Mouse (Mus musculus) ovary, postnatal 14 days (tissue): ENCODE results near the gene Plxnc1.

Source experiments
- DNase-seq: peaks from one replicate; pipeline ENCODE4 v3.0.0; 2022; ENCODE audit warnings: low spot score

Gene Plxnc1

DNA sequence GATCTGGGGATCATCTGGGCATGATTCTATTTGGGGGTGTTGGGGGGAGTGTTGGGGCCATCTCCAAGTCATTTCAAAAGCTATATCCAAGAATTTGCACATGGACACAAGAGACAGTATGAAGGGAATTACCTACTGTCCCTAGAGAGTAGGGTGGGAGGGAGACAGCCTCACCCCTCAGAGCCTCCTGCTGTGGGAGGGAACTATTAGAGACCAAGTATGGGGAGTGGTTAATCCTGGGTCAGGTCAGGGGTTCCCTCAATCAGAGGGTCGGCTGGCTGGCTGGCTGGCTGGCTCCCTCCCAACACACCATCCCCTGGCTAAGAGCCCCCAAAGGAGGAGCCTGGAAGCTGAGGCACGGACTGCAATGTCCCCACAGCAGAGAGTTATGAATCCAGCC, 24.7 kb downstream of the Plxnc1 start:
- DNase-seq = no peak

DNA sequence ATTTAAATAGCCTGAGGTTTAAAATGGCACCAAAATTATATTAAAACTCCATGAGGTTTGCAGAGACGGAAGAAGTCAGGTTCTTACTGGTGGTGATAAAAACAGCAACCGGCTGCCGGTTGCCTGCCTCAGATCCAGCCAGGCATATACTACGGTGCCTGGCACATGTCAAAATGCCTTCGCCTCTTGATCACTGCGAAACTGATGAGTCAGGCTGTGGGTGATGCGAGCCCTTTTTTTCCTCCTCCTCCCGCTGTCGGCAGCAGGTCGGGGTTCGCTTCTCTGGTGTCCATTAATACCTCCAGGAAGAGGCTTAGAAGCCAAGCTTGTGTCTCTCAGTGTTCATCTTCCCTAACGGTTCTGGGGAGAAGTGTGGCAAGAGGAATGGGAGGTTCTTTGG, 25.1 kb downstream of the Plxnc1 start:
- DNase-seq = no peak

DNA sequence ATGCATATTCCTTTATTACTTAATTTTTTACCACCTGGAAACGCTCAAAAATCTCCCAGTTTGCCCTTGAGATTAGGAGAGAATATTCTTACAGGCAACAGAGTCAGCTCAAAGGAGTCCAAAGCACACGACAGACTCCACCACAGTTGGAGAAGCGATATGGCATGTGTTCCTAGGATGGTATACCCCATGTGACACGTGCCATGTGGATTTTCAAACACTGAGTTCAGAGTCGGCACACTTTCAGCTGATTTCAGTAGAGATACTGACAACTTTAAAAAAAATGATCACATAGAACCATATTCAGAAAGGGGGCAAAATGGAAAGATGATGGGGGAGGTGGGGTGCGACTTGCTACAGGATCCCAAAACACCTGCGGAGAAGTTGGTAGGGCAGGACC, 26.0 kb downstream of the Plxnc1 start:
- DNase-seq = no peak

DNA sequence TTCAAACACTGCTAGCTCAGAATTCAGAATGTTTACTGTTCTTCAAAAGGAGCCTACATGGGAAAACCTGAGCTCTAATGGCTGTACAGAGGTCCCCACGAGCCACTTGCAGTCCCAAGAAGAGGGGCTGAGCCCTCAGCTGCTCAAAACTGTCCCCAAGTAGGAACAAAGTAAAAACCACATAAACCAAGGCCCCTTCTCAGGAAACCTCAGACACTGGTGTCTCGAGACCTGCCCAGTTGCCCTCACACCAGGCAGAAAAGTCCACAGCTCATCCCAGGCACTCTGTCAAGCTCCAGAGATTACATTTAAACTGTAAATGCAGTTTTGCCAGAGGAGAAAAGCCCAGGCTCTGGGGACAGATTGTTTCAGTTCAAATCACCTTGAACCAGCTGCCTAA, 26.6 kb downstream of the Plxnc1 start:
- DNase-seq = no peak

DNA sequence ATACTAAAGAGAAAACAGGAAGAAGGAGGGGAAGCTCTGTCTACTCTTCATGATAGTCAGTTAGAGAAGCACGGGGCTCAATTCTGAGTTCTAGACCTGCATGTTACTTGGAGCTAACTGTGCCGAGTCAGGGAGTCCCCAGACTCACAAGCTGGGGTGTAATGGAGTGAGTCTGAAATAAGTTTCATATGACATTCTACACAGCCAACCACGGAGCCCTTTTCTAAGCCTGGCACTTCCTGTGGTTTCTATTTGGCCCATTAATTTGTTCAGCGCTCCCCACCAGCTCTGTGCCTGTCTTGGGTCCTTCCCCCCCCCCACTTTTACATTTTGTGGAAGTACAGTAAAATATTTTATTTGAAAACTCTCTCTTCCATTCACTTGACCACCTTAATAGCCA, 27.3 kb downstream of the Plxnc1 start:
- no peak for DNase-seq

DNA sequence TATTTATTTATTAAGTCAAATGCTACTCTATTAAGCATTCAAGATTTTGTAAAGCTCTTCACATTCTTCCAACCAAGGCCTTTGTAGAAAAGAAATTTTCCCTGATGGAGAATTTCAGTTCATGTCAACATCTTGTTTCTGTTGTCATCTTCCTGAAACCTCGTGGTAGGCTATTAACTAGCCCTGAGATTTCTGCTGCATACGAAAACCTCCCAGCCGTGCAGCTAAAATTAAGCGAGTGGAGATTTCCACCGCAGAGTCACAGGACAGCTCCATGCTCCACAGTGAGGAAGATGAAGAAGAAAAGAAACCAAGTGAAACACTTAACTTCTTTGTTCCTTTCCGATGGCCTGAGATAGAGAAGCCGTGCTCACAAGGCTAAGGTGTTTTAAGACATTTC, 28.0 kb downstream of the Plxnc1 start:
- DNase-seq = no peak

DNA sequence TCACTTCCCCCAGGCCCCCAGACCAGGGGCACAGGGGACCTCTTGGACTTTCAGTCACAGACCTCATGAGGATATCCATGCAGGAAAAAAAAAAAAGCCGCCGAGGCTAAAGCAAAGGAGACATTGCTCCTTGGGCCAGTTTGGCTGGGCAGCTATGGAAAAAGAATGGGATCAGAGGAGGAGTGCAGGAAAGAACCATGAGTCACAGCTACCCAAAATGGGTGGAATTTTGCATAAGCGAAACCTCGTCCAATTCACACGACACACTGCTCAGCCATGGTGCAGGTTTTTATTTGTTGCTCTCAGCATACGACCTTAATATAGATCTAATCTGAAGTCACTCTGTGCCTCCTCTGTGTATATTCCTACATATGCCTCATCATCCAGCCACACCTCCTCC, 28.9 kb downstream of the Plxnc1 start:
- DNase-seq = no peak

DNA sequence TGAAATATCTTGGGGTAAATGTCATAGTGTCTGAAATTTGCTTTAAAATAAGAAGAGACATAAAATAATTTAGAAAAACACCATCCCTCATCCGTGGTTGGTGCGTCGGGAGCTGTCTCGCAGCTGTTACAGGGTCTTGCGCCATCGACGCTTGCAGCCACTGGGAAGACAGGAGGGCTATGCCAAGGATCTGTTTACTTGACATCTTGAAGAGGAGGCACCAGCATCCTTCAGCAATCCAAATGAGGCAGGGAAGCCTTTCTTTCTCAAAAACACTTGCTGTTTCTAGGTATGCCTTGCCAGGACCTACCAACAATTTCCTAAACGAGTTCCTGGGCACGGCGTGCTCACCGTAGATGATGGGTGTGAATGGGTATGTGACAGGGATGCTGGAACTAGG, 30.6 kb downstream of the Plxnc1 start:
- DNase-seq = no peak

DNA sequence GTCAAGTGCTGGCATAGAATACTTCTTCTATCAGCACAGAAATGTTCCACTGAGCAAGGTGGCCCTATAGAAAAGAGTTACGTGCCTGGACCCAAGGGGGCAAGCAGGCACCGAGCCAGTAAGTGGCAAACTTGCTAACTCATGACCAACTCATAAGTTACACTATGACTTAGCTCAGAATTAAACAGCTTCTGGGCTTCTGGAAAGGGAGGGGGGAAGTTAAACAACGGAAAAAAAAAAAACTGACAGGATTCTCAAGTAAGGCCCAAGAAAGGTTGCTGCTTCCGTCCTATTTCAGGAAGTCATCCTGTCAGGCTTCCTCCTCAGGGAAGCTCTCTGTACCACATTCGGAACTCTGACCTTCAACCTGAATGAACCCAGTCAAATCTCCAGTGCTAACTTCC, 31.3 kb downstream of the Plxnc1 start:
- no peak for DNase-seq

DNA sequence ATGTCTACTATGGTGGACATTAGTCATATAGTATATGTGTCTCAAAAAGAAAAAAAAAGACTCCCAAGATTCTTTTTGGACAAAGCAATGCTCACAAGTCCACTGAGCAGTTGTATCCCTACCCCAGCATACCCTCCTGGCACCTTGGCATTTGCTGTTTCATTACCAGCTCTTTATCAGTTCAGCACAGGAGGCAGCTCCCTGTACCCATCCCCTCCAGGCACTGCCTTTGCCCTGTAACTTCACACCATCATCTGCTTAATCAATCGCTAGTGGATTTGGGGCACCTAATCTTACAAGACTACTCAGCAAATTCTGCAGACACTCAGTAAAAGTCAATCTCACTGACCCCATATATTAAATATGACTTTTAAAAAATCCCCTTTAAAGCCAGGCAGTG, 32.1 kb downstream of the Plxnc1 start:
- no peak for DNase-seq

DNA sequence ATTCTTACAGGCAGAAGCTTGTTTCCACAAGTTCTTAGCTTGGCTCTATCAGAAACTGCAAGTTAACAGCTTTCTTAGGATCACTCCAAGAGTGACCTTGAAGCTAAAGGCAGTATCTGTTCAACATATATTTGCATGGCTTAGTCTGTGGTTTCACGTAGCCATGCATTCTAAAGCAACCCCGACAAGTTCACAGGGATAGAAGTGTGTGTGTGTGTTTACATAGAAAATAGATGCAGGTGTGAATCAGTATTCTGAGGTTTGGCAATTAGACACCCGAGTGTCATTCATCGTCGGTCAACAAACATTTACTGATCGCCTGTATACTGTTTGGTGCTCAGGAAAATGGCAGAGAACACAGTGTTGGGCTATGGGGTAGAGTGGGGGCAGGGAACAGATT, 33.5 kb downstream of the Plxnc1 start:
- no peak for DNase-seq

DNA sequence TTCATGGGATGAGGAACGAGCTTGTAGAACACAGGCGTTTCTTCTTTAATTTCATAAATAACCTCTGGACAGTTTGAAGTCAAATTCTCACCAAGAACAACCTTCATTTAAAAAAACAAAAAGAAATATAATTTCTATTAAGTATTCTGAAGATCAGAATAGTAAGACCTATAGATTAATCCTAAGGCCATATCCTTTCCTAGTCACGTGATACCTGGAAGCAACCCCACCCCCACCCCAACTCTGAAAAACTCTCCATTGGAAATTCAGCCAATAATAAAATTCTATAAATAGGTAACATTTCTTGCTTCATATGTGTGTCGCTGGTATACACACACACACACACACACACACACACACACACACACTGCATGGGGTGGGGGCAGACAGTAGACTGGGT, 34.1 kb downstream of the Plxnc1 start:
- no peak for DNase-seq

DNA sequence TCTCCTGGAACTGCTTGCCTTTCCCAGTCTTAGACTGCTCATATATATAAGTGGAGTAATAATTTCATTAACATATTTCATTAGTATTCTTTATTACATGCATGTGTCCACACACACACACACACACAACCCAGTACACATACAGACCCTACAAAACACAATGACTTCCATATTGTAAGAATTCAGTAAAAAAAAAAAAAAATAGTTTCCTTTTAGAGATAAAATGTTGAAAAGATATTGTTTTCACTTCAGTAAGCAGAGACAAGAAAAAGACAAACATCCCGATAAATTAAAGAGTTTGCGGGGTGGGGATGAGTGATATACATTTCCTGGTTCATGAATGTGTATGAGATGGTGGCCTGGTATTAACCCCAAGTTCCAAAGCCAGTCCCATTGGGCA, 34.8 kb downstream of the Plxnc1 start:
- DNase-seq = no peak

DNA sequence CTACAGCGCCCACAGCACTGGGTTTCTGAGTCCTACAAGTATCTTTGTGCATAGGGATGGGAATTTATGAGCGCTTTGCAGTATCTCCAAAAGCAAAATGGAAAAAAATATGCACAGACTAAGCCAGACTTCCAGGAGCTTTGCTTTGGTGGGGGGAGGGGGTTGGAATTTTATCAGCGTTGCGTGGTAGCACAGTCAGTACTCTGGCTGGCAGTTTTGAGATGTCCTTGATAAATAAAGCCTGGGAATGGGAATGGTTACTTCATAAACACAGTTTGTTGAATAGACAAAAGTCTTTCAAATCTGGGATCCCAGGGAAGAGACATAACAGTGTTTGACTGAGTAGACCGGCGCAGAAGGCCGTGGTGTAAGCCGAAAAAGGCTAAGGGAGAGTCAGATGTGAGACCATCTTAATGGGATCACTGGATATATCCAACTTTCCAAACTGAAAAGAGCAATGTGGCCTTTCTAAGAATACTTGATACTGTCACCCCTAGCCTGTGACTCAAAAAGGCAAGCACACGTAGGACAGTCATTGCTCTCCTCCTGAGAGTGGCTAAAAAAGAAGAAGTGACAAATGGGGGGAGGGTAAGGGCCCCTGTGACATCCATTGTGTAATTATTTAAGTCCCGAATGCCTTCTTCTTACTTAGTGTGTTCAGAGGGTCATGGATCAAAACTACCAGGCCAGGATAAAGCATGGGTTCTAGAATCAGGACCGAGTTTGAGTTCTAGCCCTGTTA, 35.5 kb downstream of the Plxnc1 start:
- no peak for DNase-seq

DNA sequence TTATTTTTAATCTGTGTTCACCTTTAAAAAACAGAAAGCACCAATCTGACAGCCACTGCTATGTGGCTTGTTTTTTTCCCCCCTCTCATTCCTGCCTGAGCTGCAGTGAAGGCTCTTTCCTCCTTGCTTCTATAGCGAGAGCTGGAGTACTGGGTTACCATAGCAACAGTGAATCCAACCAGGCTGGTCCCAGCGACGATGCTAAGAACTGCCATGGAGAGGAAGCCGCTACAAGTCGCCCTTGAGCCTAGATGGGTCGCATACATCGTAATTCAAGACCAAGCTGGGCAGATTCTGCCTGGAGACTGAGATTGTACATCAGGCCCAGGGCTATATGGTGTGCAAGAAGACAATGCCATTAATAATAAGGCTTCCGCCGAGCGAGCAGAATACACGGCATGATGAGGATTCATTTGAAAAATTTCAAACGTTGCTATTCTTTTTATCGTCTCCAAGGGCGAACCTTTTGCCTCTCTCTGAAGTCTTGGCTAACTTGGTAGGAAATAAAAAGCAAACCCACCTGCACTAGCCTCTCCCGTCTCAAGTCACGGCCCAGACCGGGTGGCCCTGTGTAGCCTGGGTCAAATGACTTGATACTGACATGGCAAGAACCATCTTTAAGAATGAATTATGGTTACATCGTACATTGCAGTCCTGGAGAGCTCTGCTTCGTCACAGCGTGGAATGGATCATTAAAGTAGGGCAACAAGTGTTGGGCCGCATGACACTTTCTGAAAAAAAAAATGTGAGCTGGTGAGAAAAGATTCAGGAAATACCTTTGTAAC, 38.8 kb downstream of the Plxnc1 start:
- DNase-seq = no peak

DNA sequence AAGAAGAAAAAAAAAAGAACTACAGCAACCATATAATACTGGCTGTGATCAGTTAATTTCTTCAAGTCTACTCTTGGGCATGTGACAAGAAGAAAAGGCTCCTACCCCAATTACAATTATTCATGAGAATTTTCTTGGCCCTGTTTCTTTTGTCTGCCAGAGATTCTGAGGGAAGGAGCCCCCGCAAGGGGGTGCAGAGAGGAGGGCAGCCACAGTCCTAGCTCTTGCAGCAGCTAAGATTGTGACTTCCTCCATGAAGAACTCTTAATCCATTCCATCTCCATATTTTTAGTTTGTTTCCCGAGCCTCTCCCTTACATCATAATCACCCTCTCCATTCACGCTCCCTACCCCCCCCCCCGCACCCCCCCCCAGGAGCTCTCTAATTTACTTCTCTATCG, 39.4 kb downstream of the Plxnc1 start:
- DNase-seq = no peak

DNA sequence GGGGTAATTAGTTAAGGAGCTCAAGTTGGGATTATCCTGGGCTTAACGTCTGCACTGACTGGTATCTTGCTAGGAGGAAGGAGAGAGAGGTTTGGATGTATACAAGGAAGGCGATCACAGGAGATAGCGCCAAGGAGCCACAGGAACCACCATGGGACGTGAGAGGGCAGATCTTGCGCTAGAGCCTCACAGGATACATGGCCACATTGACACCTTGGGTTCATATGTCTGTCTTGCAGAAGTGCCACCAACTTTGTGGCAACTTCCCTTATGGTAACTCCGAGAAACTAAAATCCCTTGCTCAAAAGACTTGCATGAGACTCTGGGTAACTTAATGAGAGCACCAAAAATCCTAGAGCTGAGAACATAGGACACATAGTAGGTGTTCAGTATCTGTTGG, 47.7 kb downstream of the Plxnc1 start:
- DNase-seq = no peak

DNA sequence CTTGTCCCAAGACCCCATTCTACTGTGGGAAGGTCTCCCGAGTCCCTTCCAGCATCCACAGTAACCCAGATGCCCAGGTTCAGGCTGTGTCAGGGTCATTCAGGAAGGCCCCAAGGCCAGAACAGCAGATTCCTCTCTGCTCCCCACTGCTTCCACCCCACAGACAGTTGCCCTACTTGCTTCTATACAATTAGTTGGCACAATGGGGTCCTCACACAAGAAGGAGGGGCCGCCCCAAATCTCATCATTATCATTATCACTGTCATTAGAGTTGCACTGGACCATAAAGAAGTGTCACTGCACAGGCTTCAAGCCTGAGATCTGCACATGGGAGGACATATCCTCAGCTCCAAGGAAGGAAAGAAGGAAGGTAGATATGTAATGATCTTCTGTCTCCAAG, 48.3 kb downstream of the Plxnc1 start:
- no peak for DNase-seq

DNA sequence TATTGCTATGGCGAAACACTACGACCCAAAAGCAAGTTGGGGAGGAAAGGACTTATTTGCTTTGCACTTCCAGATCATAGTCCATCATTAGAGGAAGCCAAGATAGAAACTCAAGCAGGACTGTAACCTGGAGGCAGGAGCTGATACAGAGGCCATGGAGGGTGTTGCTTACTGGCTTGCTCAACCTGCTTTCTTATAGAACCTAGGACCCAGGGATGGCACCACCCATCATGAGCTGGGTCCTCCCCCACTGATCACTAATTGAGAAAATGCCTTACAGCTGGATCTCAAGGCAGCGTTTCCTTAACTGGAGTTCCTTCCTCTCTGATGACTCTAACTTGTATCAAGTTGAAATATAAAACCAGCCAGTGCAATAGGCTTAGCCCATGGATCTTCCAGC, 48.8 kb downstream of the Plxnc1 start:
- no peak for DNase-seq

DNA sequence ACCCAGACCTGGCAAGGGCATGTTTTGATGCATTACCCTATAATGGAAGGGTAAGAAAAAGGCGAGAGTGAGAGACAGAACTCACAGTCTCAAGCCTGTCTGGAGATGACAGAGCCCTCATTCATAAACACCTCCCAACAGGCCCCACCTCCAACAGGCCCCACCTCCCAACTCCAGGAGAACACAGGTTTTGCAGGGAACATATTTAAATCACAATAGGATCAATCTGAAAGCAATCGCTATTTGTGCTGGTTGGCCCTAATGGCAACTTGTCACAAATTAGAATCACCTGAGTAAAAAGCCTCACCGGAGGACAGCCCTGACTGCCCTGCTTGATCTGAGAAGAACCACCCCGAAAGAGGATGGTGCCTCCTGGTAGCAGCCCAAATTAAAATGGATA, 54.9 kb downstream of the Plxnc1 start:
- no peak for DNase-seq

DNA sequence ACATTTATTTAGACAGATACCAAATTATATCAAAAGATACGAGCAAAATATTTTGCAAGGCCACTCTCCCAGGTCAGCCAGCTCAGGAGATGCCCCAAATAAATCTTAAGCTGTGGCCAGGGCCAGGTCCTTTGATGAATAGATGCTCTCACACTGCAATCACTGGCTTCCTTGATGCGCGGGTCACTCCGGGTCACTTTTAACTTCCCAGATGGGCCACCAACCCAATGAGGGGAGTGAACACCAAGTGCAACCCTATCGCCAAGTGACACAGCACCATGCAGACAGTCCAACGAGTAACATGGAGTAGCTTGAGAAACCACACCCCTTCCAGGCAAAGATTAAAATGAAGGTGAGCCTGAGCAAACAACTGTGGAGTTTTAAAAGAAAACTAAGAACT, 61.4 kb downstream of the Plxnc1 start:
- DNase-seq = no peak

DNA sequence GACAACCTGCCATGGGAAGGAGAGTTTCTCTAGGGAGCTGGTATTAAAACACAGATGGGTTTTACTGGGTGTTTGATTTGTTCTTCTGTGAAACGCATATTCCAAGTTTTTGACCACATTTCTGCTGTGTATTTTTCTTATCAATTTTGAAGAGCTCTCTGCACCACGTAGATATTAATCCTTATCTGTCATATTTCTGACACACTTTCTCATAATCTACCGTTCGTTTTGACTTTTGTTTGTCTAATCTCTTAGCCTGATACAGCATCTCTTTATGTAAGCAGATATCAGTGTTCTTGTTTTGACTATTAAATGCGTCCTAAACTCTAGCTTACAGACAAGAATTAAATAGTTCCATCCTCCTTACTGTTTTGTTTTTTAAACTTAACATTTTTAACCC, 73.1 kb downstream of the Plxnc1 start:
- DNase-seq = no peak

DNA sequence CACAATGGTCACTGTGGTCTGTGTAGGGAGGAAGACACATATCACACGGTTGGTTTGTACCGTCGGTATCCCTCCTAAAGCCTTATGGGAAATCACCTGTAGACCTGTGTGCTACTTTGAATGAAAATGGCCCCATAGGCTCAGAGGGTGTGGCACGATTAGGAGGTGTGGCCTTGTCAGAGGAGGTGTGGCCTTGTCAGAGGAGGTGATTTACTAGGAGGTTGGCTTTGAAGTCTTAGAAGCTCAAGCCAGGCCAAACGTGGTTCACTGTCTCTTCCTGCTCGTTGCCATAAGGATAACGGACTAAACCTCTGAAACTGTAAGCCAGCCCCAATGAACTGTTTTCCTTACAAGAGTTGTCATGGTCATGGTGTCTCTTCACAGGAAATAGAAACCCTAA, 73.5 kb downstream of the Plxnc1 start:
- no peak for DNase-seq
